Mouse (Mus musculus) midbrain, embryonic 14.5 days (tissue): Measurements from ENCODE around the gene Cmss1. TPM values are rescaled to one million over a fixed set of nuclear protein-coding genes. Genes with fewer than 3 reads are reported as not detected.

Experiments
- polyA plus RNA-seq: library from polyadenylated mRNA; unstranded; fragments of >200 nt; fragmentation: Nextera tagmentation; extraction: Ambion mirVana; gene quantifications from 2 replicates; pipeline ENCODE4 v1.2.1, GENCODE M21; 2014

Cmss1 gene
- polyA plus RNA-seq, 1 experiment from 2014 or later: 38.2 TPM

Other genes starting within 250 kb of the Cmss1 start
- gene Col8a1, start 147.9 kb upstream of the Cmss1 start, polyA plus RNA-seq: 2.0 and 2.4 TPM in 2 replicates